Mouse (Mus musculus) intestine, postnatal 0 days (tissue): ENCODE data around the gene Reln. TPM values are rescaled to one million over a fixed set of nuclear protein-coding genes. Genes with fewer than 3 reads are reported as not detected.

Experiments
- ATAC-seq: fragments of 200-750 bp; cut with Nextera tagmentation; 2 replicates; pipeline ENCODE4 v1.8.0; 2017; ENCODE audit warnings: mild to moderate bottlenecking, moderate TSS enrichment, moderate library complexity
- H3K27ac ChIP-seq: fragments of 300-500 bp; sonication (generic); 2 replicates; pipeline ENCODE4 v1.5.1; 2014; ENCODE audit warnings: mild to moderate bottlenecking, low read depth, low read length, moderate library complexity
- H3K27me3 ChIP-seq: fragments of 300-500 bp; sonication (generic); replicated peaks from 2 replicates; pipeline ENCODE4 v1.6.1; 2014; ENCODE audit warnings: low read length, mixed read lengths; ENCODE audit not compliant: control insufficient read depth, insufficient read depth
- H3K36me3 ChIP-seq: fragments of 300-500 bp; sonication (generic); 2 replicates; pipeline ENCODE4 v1.6.1; 2014; ENCODE audit warnings: mild to moderate bottlenecking, moderate library complexity; ENCODE audit not compliant: control insufficient read depth, insufficient read depth
- H3K4me1 ChIP-seq: fragments of 300-500 bp; sonication (generic); replicated peaks from 2 replicates; pipeline ENCODE4 v1.6.1; 2014; ENCODE audit warnings: antibody characterized with exemption, low read length, mixed read lengths; ENCODE audit not compliant: control insufficient read depth, insufficient read depth
- H3K4me2 ChIP-seq: fragments of 300-500 bp; sonication (generic); replicated peaks from 2 replicates; pipeline ENCODE4 v1.6.1; 2014; ENCODE audit warnings: low read depth, mild to moderate bottlenecking, moderate library complexity
- H3K4me3 ChIP-seq: fragments of 300-500 bp; sonication (generic); 2 replicates; pipeline ENCODE4 v1.5.1; 2014; ENCODE audit warnings: low read depth, low read length
- H3K9ac ChIP-seq: fragments of 300-500 bp; sonication (generic); 2 replicates; pipeline ENCODE4 v1.6.1; 2014; ENCODE audit warnings: mild to moderate bottlenecking, low read depth, low read length
- H3K9me3 ChIP-seq: fragments of 300-500 bp; sonication (generic); 2 replicates; pipeline ENCODE4 v1.6.1; 2016; ENCODE audit warnings: mixed run types; ENCODE audit not compliant: control insufficient read depth
- CTCF ChIP-seq: sonication (generic); IDR thresholded peaks from 2 replicates; pipeline ENCODE4 v1.5.1; 2016; ENCODE audit warnings: low read depth, mild to moderate bottlenecking, control low read depth, antibody characterized with exemption, moderate library complexity
- WGBS: fragments of 180-500 bp; shearing (Covaris S2); extraction: QIAGEN DNeasy Blood & Tissue Kit; methylation state at CpG from one replicate; pipeline ENCODE4 v1.1.7; 2014; 5-methylcytosine and 5-hydroxymethylcytosine counted together
- polyA plus RNA-seq: library from polyadenylated mRNA; unstranded; fragments of >200 nt; fragmentation: Nextera tagmentation; extraction: Ambion mirVana; gene quantifications from 2 replicates; pipeline ENCODE4 v1.2.1, GENCODE M21; 2015

Reln gene
- polyA plus RNA-seq, 1 experiment from 2014 or later: 5.3 TPM

DNA sequence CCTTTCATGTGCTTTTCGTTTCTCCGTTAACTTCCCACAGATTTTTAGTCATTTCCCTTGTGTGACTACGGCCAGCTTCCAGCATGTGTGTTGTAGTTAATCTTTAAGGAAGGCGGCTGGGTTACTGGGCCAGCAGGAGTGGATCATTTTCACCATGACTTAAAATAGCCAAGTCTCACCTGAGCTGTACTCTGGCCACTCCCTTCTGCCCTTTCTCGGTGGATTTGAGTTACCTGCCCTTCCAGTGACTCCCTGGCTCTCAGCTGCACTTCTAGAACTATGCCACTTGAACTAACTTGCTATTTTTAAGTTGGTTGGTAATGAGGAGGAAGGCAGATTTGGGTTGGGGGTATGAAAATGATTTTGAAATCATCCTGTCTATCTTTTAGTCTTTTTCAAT is 406.4 kb downstream of the Reln start:
- Histone ChIP-seq H3K4me2 (no peak overlapping the region), H3K4me3 (no peak overlapping the region), H3K9ac (no peak overlapping the region), H3K27me3 (no peaks in the 10 kb centered on the region), H3K36me3 (no peaks in the 10 kb centered on the region), H3K27ac (no peak overlapping the region), H3K9me3 (no peaks in the 10 kb centered on the region), H3K4me1 (no peaks in the 10 kb centered on the region)
- WGBS: 43% methylated on average over 5 of the region's 5 CpGs
- TF ChIP-seq CTCF: no peak
- ATAC-seq: no peak

- no peaks in the 10 kb centered on the region for H3K27me3 ChIP-seq
- H3K4me3 ChIP-seq: no peak overlapping the region
- no peaks in the 10 kb centered on the region for H3K4me1 ChIP-seq
- ATAC-seq: peak; percentile 46; the same call in 1 of the 2 replicates
- H3K36me3 ChIP-seq: no peaks in the 10 kb centered on the region
- no peaks in the 10 kb centered on the region for H3K9me3 ChIP-seq
- H3K27ac ChIP-seq: no peak overlapping the region
- 0 out of 2 replicates have a peak overlapping the region, but pooled peaks have one; percentile 3 for H3K4me2 ChIP-seq
- H3K9ac ChIP-seq: no peak overlapping the region
- no peak for TF ChIP-seq CTCF
- WGBS: 51% methylated on average over 2 of the region's 2 CpGs
Observed at GRCm38 (mm10) chr5:21936627-21937026, 407.9 kb downstream of the Reln start.

GRCm38 (mm10) chr5:21936096-21936495 is 408.4 kb downstream of the Reln start:
- H3K4me2 ChIP-seq: 0 out of 2 replicates have a peak overlapping the region, but pooled peaks have one; percentile 3
- WGBS: 46% methylated on average over 5 of the region's 5 CpGs
- H3K9ac ChIP-seq: no peak overlapping the region
- H3K4me3 ChIP-seq: no peak overlapping the region
- TF ChIP-seq CTCF: no peak
- no peaks in the 10 kb centered on the region for H3K27me3 ChIP-seq
- ATAC-seq: peak; percentile 87
- no peaks in the 10 kb centered on the region for H3K9me3 ChIP-seq
- H3K36me3 ChIP-seq: no peaks in the 10 kb centered on the region
- no peak overlapping the region for H3K27ac ChIP-seq
- no peaks in the 10 kb centered on the region for H3K4me1 ChIP-seq

GRCm38 (mm10) chr5:21934811-21935396 is 409.6 kb downstream of the Reln start:
- WGBS: 90% methylated on average over 13 of the region's 13 CpGs

GRCm38 (mm10) chr5:21934173-21934698 is 410.3 kb downstream of the Reln start:
- Histone ChIP-seq H3K9ac (no peak overlapping the region), H3K36me3 (no peaks in the 10 kb centered on the region), H3K4me2 (no peak overlapping the region), H3K27ac (no peak overlapping the region), H3K9me3 (no peaks in the 10 kb centered on the region), H3K4me1 (no peaks in the 10 kb centered on the region), H3K4me3 (no peak overlapping the region), H3K27me3 (no peaks in the 10 kb centered on the region)
- 88% methylated on average over 4 of the region's 4 CpGs for WGBS
- no peak for ATAC-seq
- TF ChIP-seq CTCF: no peak

More at GRCm38 (mm10) chr5:21934811-21935396, 409.6 kb downstream of the Reln start:
- no peak overlapping the region for H3K4me3 ChIP-seq
- no peak for TF ChIP-seq CTCF
- H3K4me2 ChIP-seq: no peak overlapping the region
- H3K27ac ChIP-seq: no peak overlapping the region
- H3K36me3 ChIP-seq: no peaks in the 10 kb centered on the region
- H3K9me3 ChIP-seq: no peaks in the 10 kb centered on the region
- no peaks in the 10 kb centered on the region for H3K27me3 ChIP-seq
- ATAC-seq: no peak
- no peak overlapping the region for H3K9ac ChIP-seq
- H3K4me1 ChIP-seq: no peaks in the 10 kb centered on the region

GRCm38 (mm10) chr5:21933340-21934075 is 411.0 kb downstream of the Reln start:
- no peak for ATAC-seq
- Histone ChIP-seq H3K9me3 (no peaks in the 10 kb centered on the region), H3K27ac (no peak overlapping the region), H3K27me3 (no peaks in the 10 kb centered on the region), H3K4me1 (no peaks in the 10 kb centered on the region), H3K36me3 (no peaks in the 10 kb centered on the region), H3K4me3 (no peak overlapping the region), H3K4me2 (no peak overlapping the region), H3K9ac (no peak overlapping the region)
- peak; percentile 61 for TF ChIP-seq CTCF
- WGBS: 78% methylated on average over 8 of the region's 8 CpGs
